Mouse (Mus musculus) cerebellum, adult 2 months (tissue): ENCODE measurements around the gene Pygm.

ENCODE experiments used
- CTCF ChIP-seq: fragments of 200-500 bp; IDR thresholded peaks from 2 replicates; pipeline ENCODE4 v1.5.1; 2011; ENCODE audit warnings: low read depth, mild to moderate bottlenecking, control low read depth, low read length, moderate library complexity, borderline replicate concordance; ENCODE audit not compliant: insufficient read depth
- POLR2A ChIP-seq: fragments of 200-500 bp; IDR thresholded peaks from 2 replicates; pipeline ENCODE4 v1.6.1; 2011; ENCODE audit warnings: low read length, control low read depth, borderline replicate concordance; ENCODE audit not compliant: insufficient read depth

DNA sequence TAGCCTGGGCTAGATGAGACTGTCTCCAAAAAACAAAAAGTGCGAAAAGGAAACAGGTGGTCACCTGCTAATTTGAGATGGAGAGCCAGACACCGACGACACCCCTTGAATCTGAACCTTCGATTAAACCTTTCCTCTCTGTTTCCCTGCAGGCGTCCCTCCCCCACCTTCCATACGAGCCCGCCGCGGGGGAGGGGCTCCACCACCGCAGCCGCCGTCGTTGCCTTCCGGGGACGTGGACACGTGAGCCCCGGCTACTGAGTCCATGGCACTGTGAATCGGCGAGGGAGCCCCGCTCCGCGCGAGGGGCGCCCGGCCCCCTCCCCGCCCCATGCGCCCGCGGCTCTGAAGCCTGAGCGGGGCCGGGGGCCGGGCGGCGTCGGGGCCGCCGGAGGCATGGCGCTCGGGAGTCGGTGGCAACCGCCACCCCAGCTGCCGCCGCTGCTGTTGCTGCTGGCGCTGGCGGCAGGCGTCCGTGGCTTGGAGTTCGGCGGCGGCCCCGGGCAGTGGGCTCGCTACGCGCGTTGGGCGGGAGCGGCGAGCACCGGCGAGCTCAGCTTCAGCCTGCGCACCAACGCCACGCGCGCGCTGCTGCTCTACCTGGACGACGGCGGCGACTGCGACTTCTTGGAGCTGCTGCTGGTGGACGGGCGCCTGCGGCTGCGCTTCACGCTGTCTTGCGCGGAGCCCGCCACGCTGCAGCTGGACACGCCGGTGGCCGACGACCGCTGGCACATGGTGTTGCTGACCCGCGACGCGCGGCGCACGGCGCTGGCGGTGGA, 43.6 kb downstream of the Pygm start:
- TF ChIP-seq POLR2A: no peak
- TF ChIP-seq CTCF: no peak
